Mouse (Mus musculus) midbrain, embryonic 15.5 days (tissue): ENCODE results near the gene Rnf144b. TPM values are rescaled to one million over a fixed set of nuclear protein-coding genes. Genes with fewer than 3 reads are reported as not detected.

ENCODE experiments used
- ATAC-seq: fragments of 200-750 bp; cut with Nextera tagmentation; replicated peaks from 2 replicates; pipeline ENCODE4 v1.8.0; 2017; ENCODE audit warnings: moderate TSS enrichment
- H3K27ac ChIP-seq: fragments of 300-500 bp; sonication (generic); 2 replicates; pipeline ENCODE4 v1.5.1; 2015; ENCODE audit warnings: mild to moderate bottlenecking, inconsistent platforms
- H3K27me3 ChIP-seq: fragments of 300-500 bp; sonication (generic); replicated peaks from 2 replicates; pipeline ENCODE4 v1.6.1; 2015; ENCODE audit warnings: inconsistent platforms
- H3K36me3 ChIP-seq: fragments of 300-500 bp; sonication (generic); replicated peaks from 2 replicates; pipeline ENCODE4 v1.6.1; 2015; ENCODE audit warnings: inconsistent platforms
- H3K4me1 ChIP-seq: fragments of 300-500 bp; sonication (generic); 2 replicates; pipeline ENCODE4 v1.6.1; 2015; ENCODE audit warnings: inconsistent platforms
- H3K4me2 ChIP-seq: fragments of 300-500 bp; sonication (generic); 2 replicates; pipeline ENCODE4 v1.6.1; 2015; ENCODE audit warnings: inconsistent platforms, mild to moderate bottlenecking, moderate library complexity
- H3K4me3 ChIP-seq: fragments of 300-500 bp; sonication (generic); 2 replicates; pipeline ENCODE4 v1.5.1; 2015; ENCODE audit warnings: mild to moderate bottlenecking, inconsistent platforms
- H3K9ac ChIP-seq: fragments of 300-500 bp; sonication (generic); 2 replicates; pipeline ENCODE4 v1.6.1; 2015; ENCODE audit warnings: mild to moderate bottlenecking, inconsistent platforms
- H3K9me3 ChIP-seq: fragments of 300-500 bp; sonication (generic); 2 replicates; pipeline ENCODE4 v1.6.1; 2016; ENCODE audit warnings: inconsistent platforms
- whole genome bisulfite sequencing: fragments of 180-500 bp; shearing (Covaris S2); methylation state at CpG from one replicate; pipeline ENCODE4 v1.1.7; 2015; ENCODE audit warnings: mixed read lengths; 5-methylcytosine and 5-hydroxymethylcytosine counted together
- polyA plus RNA-seq: library from polyadenylated mRNA; unstranded; fragments of >200 nt; fragmentation: Nextera tagmentation; extraction: Ambion mirVana; gene quantifications from 2 replicates; pipeline ENCODE4 v1.2.1, GENCODE M21; 2015

Rnf144b gene
- polyA plus RNA-seq, 1 experiment from 2014 or later = 0.74 TPM

- Histone ChIP-seq H3K36me3 (no peaks in the 10 kb centered on the region), H3K9ac (no peak overlapping the region), H3K4me3 (no peak overlapping the region), H3K4me1 (peaks cover 13% of the 10 kb centered on the region), H3K27me3 (no peaks in the 10 kb centered on the region), H3K9me3 (no peaks in the 10 kb centered on the region), H3K27ac (no peak overlapping the region), H3K4me2 (no peak overlapping the region)
- no peak for ATAC-seq
- 92% methylated on average over 12 of the region's 12 CpGs for WGBS
Measured at GRCm38 (mm10) chr13:47228626-47229190, 106.3 kb downstream of the Rnf144b start.

GRCm38 (mm10) chr13:47232163-47232562 is 109.7 kb downstream of the Rnf144b start:
- Histone ChIP-seq H3K4me2 (no peak overlapping the region), H3K4me3 (no peak overlapping the region), H3K9me3 (no peaks in the 10 kb centered on the region), H3K27me3 (no peaks in the 10 kb centered on the region), H3K36me3 (no peaks in the 10 kb centered on the region), H3K4me1 (no peaks in the 10 kb centered on the region), H3K27ac (no peak overlapping the region), H3K9ac (no peak overlapping the region)
- ATAC-seq = no peak
- 73% methylated on average over 6 of the region's 6 CpGs for WGBS

- Histone ChIP-seq H3K27me3 (no peaks in the 10 kb centered on the region), H3K36me3 (no peaks in the 10 kb centered on the region), H3K9ac (no peak overlapping the region), H3K9me3 (no peaks in the 10 kb centered on the region), H3K4me3 (no peak overlapping the region), H3K27ac (no peak overlapping the region), H3K4me1 (no peaks in the 10 kb centered on the region), H3K4me2 (no peak overlapping the region)
- 90% methylated on average over 8 of the region's 8 CpGs for WGBS
- ATAC-seq = no peak
Measured at GRCm38 (mm10) chr13:47237376-47237775, 114.9 kb downstream of the Rnf144b start.

- H3K9me3 ChIP-seq = no peaks in the 10 kb centered on the region
- no peaks in the 10 kb centered on the region for H3K36me3 ChIP-seq
- no peak overlapping the region for H3K9ac ChIP-seq
- no peaks in the 10 kb centered on the region for H3K27me3 ChIP-seq
- no peak overlapping the region for H3K4me2 ChIP-seq
- H3K4me3 ChIP-seq = no peak overlapping the region
- H3K27ac ChIP-seq = no peak overlapping the region
- 85% methylated on average over 17 of the region's 17 CpGs for WGBS
- H3K4me1 ChIP-seq = no peaks in the 10 kb centered on the region
- no peak for ATAC-seq
Measured at GRCm38 (mm10) chr13:47238131-47238530, 115.7 kb downstream of the Rnf144b start.

GRCm38 (mm10) chr13:47243569-47243968 is 121.1 kb downstream of the Rnf144b start:
- no peaks in the 10 kb centered on the region for H3K36me3 ChIP-seq
- H3K27me3 ChIP-seq = no peaks in the 10 kb centered on the region
- H3K27ac ChIP-seq = no peak overlapping the region
- no peak overlapping the region for H3K4me3 ChIP-seq
- no peak overlapping the region for H3K4me2 ChIP-seq
- no peaks in the 10 kb centered on the region for H3K9me3 ChIP-seq
- H3K9ac ChIP-seq = no peak overlapping the region
- ATAC-seq = no peak
- H3K4me1 ChIP-seq = peaks cover 28% of the 10 kb centered on the region
- 95% methylated on average over 6 of the region's 6 CpGs for WGBS

- Histone ChIP-seq H3K9ac (no peak overlapping the region), H3K27me3 (no peaks in the 10 kb centered on the region), H3K4me3 (no peak overlapping the region), H3K4me1 (peaks cover 30% of the 10 kb centered on the region), H3K27ac (no peak overlapping the region), H3K4me2 (no peak overlapping the region), H3K36me3 (no peaks in the 10 kb centered on the region), H3K9me3 (no peaks in the 10 kb centered on the region)
- WGBS = 38% methylated on average over 11 of the region's 11 CpGs
- ATAC-seq = peak; percentile 70; the same call in 1 of the 2 replicates
Measured at GRCm38 (mm10) chr13:47244771-47245170, 122.3 kb downstream of the Rnf144b start.

- H3K4me3 ChIP-seq = no peak overlapping the region
- H3K4me2 ChIP-seq = peak overlapping the region; percentile 4; the same call in 1 of the 2 replicates
- ATAC-seq = peak; percentile 77; the same call in 1 of the 2 replicates
- WGBS = 35% methylated on average over 10 of the region's 10 CpGs
- no peaks in the 10 kb centered on the region for H3K9me3 ChIP-seq
- no peaks in the 10 kb centered on the region for H3K36me3 ChIP-seq
- H3K4me1 ChIP-seq = peaks cover 30% of the 10 kb centered on the region
- H3K27ac ChIP-seq = peak overlapping the region; percentile 22; the same call in 1 of the 2 replicates
- H3K9ac ChIP-seq = no peak overlapping the region
- H3K27me3 ChIP-seq = 0 out of 2 replicates have a peak, but pooled peaks cover 3% of the 10 kb centered on the region
Measured at GRCm38 (mm10) chr13:47246459-47246858, 124.0 kb downstream of the Rnf144b start.

- peak overlapping the region; percentile 36; the same call in 1 of the 2 replicates for H3K27ac ChIP-seq
- H3K27me3 ChIP-seq = 0 out of 2 replicates have a peak, but pooled peaks cover 3% of the 10 kb centered on the region
- no peak for ATAC-seq
- H3K9me3 ChIP-seq = no peaks in the 10 kb centered on the region
- 53% methylated on average over 13 of the region's 13 CpGs for WGBS
- no peak overlapping the region for H3K4me3 ChIP-seq
- peaks cover 30% of the 10 kb centered on the region for H3K4me1 ChIP-seq
- H3K36me3 ChIP-seq = no peaks in the 10 kb centered on the region
- H3K4me2 ChIP-seq = no peak overlapping the region
- H3K9ac ChIP-seq = no peak overlapping the region
Measured at GRCm38 (mm10) chr13:47247156-47247800, 124.8 kb downstream of the Rnf144b start.

GRCm38 (mm10) chr13:47248289-47249010 is 126.0 kb downstream of the Rnf144b start:
- no peaks in the 10 kb centered on the region for H3K36me3 ChIP-seq
- no peak overlapping the region for H3K4me3 ChIP-seq
- WGBS = 39% methylated on average over 8 of the region's 8 CpGs
- H3K9ac ChIP-seq = no peak overlapping the region
- no peak overlapping the region; the same call in 1 of the 2 replicates for H3K27ac ChIP-seq
- H3K4me2 ChIP-seq = no peak overlapping the region
- no peak for ATAC-seq
- no peaks in the 10 kb centered on the region for H3K9me3 ChIP-seq
- peaks cover 30% of the 10 kb centered on the region for H3K4me1 ChIP-seq
- H3K27me3 ChIP-seq = 0 out of 2 replicates have a peak, but pooled peaks cover 3% of the 10 kb centered on the region

- H3K36me3 ChIP-seq = no peaks in the 10 kb centered on the region
- no peak for ATAC-seq
Measured at GRCm38 (mm10) chr13:47250615-47251014, 128.2 kb downstream of the Rnf144b start.

GRCm38 (mm10) chr13:47251114-47251764 is 128.8 kb downstream of the Rnf144b start:
- no peak overlapping the region for H3K4me3 ChIP-seq
- ATAC-seq = no peak
- no peaks in the 10 kb centered on the region for H3K9me3 ChIP-seq
- no peaks in the 10 kb centered on the region for H3K36me3 ChIP-seq
- 93% methylated on average over 2 of the region's 2 CpGs for WGBS
- H3K27ac ChIP-seq = no peak overlapping the region
- H3K9ac ChIP-seq = no peak overlapping the region
- peaks cover 21% of the 10 kb centered on the region for H3K4me1 ChIP-seq
- H3K4me2 ChIP-seq = no peak overlapping the region
- 0 out of 2 replicates have a peak, but pooled peaks cover 3% of the 10 kb centered on the region for H3K27me3 ChIP-seq

More at GRCm38 (mm10) chr13:47250615-47251014, 128.2 kb downstream of the Rnf144b start:
- H3K4me2 ChIP-seq = no peak overlapping the region
- no peaks in the 10 kb centered on the region for H3K9me3 ChIP-seq
- peaks cover 26% of the 10 kb centered on the region for H3K4me1 ChIP-seq
- H3K9ac ChIP-seq = no peak overlapping the region
- no peak overlapping the region for H3K4me3 ChIP-seq
- 84% methylated on average over 1 of the region's 1 CpGs for WGBS
- 0 out of 2 replicates have a peak, but pooled peaks cover 3% of the 10 kb centered on the region for H3K27me3 ChIP-seq
- H3K27ac ChIP-seq = no peak overlapping the region

- no peaks in the 10 kb centered on the region for H3K36me3 ChIP-seq
- H3K9ac ChIP-seq = no peak overlapping the region
- no peak overlapping the region for H3K4me2 ChIP-seq
- H3K27ac ChIP-seq = no peak overlapping the region
- no peak for ATAC-seq
- 0 out of 2 replicates have a peak, but pooled peaks cover under 1% of the 10 kb centered on the region for H3K4me1 ChIP-seq
- 0 out of 2 replicates have a peak, but pooled peaks cover 3% of the 10 kb centered on the region for H3K27me3 ChIP-seq
- H3K9me3 ChIP-seq = no peaks in the 10 kb centered on the region
- H3K4me3 ChIP-seq = no peak overlapping the region
- 69% methylated on average over 5 of the region's 5 CpGs for WGBS
Measured at GRCm38 (mm10) chr13:47253711-47254110, 131.3 kb downstream of the Rnf144b start.
